ENCODE assay signal across 13 mouse cellular contexts in the genomic region with DNA sequence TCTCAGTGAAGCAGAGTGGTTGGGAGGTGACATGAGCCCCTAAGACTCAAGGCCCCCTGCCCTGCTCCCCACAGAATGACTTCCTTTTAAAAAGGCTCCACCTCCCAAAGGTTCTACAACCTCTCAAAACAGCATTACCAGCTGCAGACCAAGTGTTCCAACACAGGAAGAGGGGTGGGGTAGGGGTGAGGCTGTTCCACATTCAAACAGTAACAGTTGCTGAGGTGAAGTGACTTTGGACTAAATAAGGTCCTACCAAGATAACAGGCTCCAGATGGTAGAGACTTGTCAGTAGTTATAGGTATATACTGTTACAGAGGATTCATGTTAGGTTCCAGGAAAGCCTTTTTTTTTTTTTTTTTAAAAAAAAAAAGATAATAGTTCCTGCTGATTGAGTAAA.
DNase-seq lines count a peak whose midpoint lies in the region; ATAC-seq lines count a peak whose summit lies in the region.
"Had no signal": no experiment of that assay in that cellular context is flagged by ENCODE, and none has a peak within 500 bp of the region (broad histone marks: within the 10 kb centered on the region; RNA-seq: fewer than 3 reads in every experiment).

No protein-coding gene starts in this region.

- peak; percentile 43 for DNase-seq in CD4-positive helper T cell, adult 2 months (ENCODE audit: low read depth, low spot score)
- DNase-seq in CD8-positive naive resting alpha-beta T cell, adult 2 months (ENCODE audit: low read depth in 2 of 2, low spot score in 2 of 2) = peak; percentile 12 to 16
- peak; percentile 42 for DNase-seq in splenic B cell, adult 2 months (ENCODE audit: low read depth, low spot score)
- no peak for DNase-seq in cerebellum, postnatal 14 days
- no peak for DNase-seq in embryo, embryonic 10.5 days (ENCODE audit: low spot score)
- DNase-seq in neural tube, embryonic 10.5 days (ENCODE audit: extremely low spot score, low spot score) = no peak
- DNase-seq: cerebellum, adult 11-12 months; heart, adult 18-20 months; kidney, adult 8-10 months; retina, postnatal 1 day had no signal

- no peaks in the 10 kb centered on the region for H3K27me3 ChIP-seq in splenic B cell, adult 2 months (ENCODE audit: control insufficient read depth, insufficient read depth, low read length, poor library complexity, severe bottlenecking)
- H3K27me3 ChIP-seq: megakaryocyte, embryonic 14.5 days; neural tube, embryonic 12.5 days had no signal

- no peaks in the 10 kb centered on the region for H3K36me3 ChIP-seq in splenic B cell, adult 2 months (ENCODE audit: control insufficient read depth, insufficient read depth, low read length, poor library complexity, severe bottlenecking)
- H3K36me3 ChIP-seq: neural tube, embryonic 12.5 days had no signal

- peak; percentile 71 for ATAC-seq in inflammation-experienced regulatory T-cells, adult 6 months

Comparison
In these comparisons a context has a peak if more than half of its experiments do, and no peak if none do; other contexts are left out.
1. DNase-seq: peak in CD4-positive helper T cell, adult 2 months (single experiment), CD8-positive naive resting alpha-beta T cell, adult 2 months (2 of 2) and splenic B cell, adult 2 months (single experiment); none in cerebellum, postnatal 14 days (0 of 2), embryo, embryonic 10.5 days (single experiment) and neural tube, embryonic 10.5 days (single experiment).